Mouse (Mus musculus) MEL (cell line): ENCODE measurements around the gene Slc25a17. TPM values are rescaled to one million over a fixed set of nuclear protein-coding genes. Genes with fewer than 3 reads are reported as not detected.

Experiments
- DNase-seq: peaks from one replicate; pipeline ENCODE4 v3.0.0; 2011; ENCODE audit warnings: low read depth, low spot score
- H3K27ac ChIP-seq: 2 replicates; pipeline ENCODE4 v1.5.1; 2012; ENCODE audit warnings: low read depth, mild to moderate bottlenecking, control low read depth, low read length, moderate library complexity; ENCODE audit not compliant: control insufficient read depth
- H3K27me3 ChIP-seq, 2 experiments: fragments of 150-350 bp in 1 of 2; sonication (generic) in 1 of 2; 2 replicates each; pipeline ENCODE4 v1.6.1; 2012; ENCODE audit warnings: low read length in 2 of 2, mild to moderate bottlenecking in 2 of 2, improper control_type of control experiment in 1 of 2, moderate library complexity in 1 of 2; ENCODE audit not compliant: insufficient read depth in 2 of 2, control insufficient read depth in 1 of 2
- H3K36me3 ChIP-seq, 2 experiments: 2 replicates each; pipeline ENCODE4 v1.6.1; 2012 to 2014; ENCODE audit warnings: low read length in 2 of 2, improper control_type of control experiment in 1 of 2, inconsistent platforms in 1 of 2, mild to moderate bottlenecking in 1 of 2; ENCODE audit not compliant: insufficient read depth in 2 of 2, control insufficient read depth in 1 of 2
- H3K4me1 ChIP-seq, 2 experiments: fragments of 150-350 bp in 1 of 2; sonication (generic) in 1 of 2; 2 replicates each; pipeline ENCODE4 v1.6.1; 2012; ENCODE audit warnings: low read length in 2 of 2, improper control_type of control experiment in 1 of 2, mild to moderate bottlenecking in 1 of 2; ENCODE audit not compliant: insufficient read depth in 2 of 2, control insufficient read depth in 1 of 2
- H3K4me3 ChIP-seq, 2 experiments: fragments of 150-350 bp in 1 of 2; sonication (generic) in 1 of 2; 2 replicates each; pipeline ENCODE4 v1.5.1; 2012; ENCODE audit warnings: low read depth in 2 of 2, low read length in 2 of 2, mild to moderate bottlenecking in 2 of 2, moderate library complexity in 2 of 2, control low read depth in 1 of 2, improper control_type of control experiment in 1 of 2; ENCODE audit not compliant: control insufficient read depth in 1 of 2, insufficient read depth in 1 of 2
- H3K79me2 ChIP-seq: 2 replicates; pipeline ENCODE4 v1.6.1; 2012; ENCODE audit warnings: mild to moderate bottlenecking, low read length, moderate library complexity; ENCODE audit not compliant: control insufficient read depth, poor library complexity, insufficient read depth
- H3K9ac ChIP-seq: 2 replicates; pipeline ENCODE4 v1.6.1; 2012; ENCODE audit warnings: low read depth, mild to moderate bottlenecking, control low read depth, low read length, moderate library complexity; ENCODE audit not compliant: control insufficient read depth, poor library complexity, severe bottlenecking
- H3K9me3 ChIP-seq: fragments of 150-350 bp; sonication (generic); replicated peaks from 2 replicates; pipeline ENCODE4 v1.6.1; 2012; ENCODE audit warnings: mild to moderate bottlenecking, low read length, improper control_type of control experiment, moderate library complexity; ENCODE audit not compliant: insufficient read depth
- BHLHE40 ChIP-seq: IDR thresholded peaks from 2 replicates; pipeline ENCODE4 v1.6.1; 2012; ENCODE audit warnings: low read depth, mild to moderate bottlenecking, inconsistent platforms, low read length, improper control_type of control experiment, borderline replicate concordance
- CHD1 ChIP-seq: IDR thresholded peaks from 2 replicates; pipeline ENCODE4 v1.6.1; 2012; ENCODE audit warnings: low read depth, mild to moderate bottlenecking, inconsistent platforms, low read length, improper control_type of control experiment
- CHD2 ChIP-seq: IDR thresholded peaks from 2 replicates; pipeline ENCODE4 v1.6.1; 2011; ENCODE audit warnings: low read length, improper control_type of control experiment
- E2F4 ChIP-seq: IDR thresholded peaks from 2 replicates; pipeline ENCODE4 v1.6.1; 2011; ENCODE audit warnings: low read depth, low read length, improper control_type of control experiment, borderline replicate concordance
- ELF1 ChIP-seq: IDR thresholded peaks from 2 replicates; pipeline ENCODE4 v1.6.1; 2014; ENCODE audit warnings: low read depth, mild to moderate bottlenecking, inconsistent platforms, low read length, improper control_type of control experiment, moderate library complexity
- EP300 ChIP-seq, 2 experiments: IDR thresholded peaks; 2 replicates each; pipeline ENCODE4 v1.6.1; 2011; ENCODE audit warnings: improper control_type of control experiment in 2 of 2, low read length in 2 of 2, low read depth in 1 of 2, mild to moderate bottlenecking in 1 of 2
- ETS1 ChIP-seq: IDR thresholded peaks from 2 replicates; pipeline ENCODE4 v1.6.1; 2012; ENCODE audit warnings: low read depth, mild to moderate bottlenecking, inconsistent platforms, low read length, improper control_type of control experiment, moderate library complexity
- GATA1 ChIP-seq: IDR thresholded peaks from 2 replicates; pipeline ENCODE4 v1.6.1; 2011; ENCODE audit warnings: low read depth, low read length, improper control_type of control experiment
- JUND ChIP-seq: IDR thresholded peaks from 2 replicates; pipeline ENCODE4 v1.6.1; 2011; ENCODE audit warnings: low read depth, mild to moderate bottlenecking, improper control_type of control experiment, low read length
- KAT2A ChIP-seq: conservative IDR thresholded peaks from 2 replicates; pipeline ENCODE4 v1.6.1; 2012; ENCODE audit warnings: low read depth, low read length, improper control_type of control experiment, inconsistent platforms
- MAX ChIP-seq: IDR thresholded peaks from 2 replicates; pipeline ENCODE4 v1.6.1; 2011; ENCODE audit warnings: low read length, improper control_type of control experiment
- MAZ ChIP-seq: IDR thresholded peaks from 2 replicates; pipeline ENCODE4 v1.6.1; 2012; ENCODE audit warnings: low read depth, mild to moderate bottlenecking, inconsistent platforms, low read length, improper control_type of control experiment
- MEF2A ChIP-seq: IDR thresholded peaks from 2 replicates; pipeline ENCODE4 v1.6.1; 2014; ENCODE audit warnings: low read depth, mild to moderate bottlenecking, inconsistent platforms, low read length, improper control_type of control experiment; ENCODE audit not compliant: poor library complexity, insufficient replicate concordance, severe bottlenecking; ENCODE audit errors: extremely low read depth
- MXI1 ChIP-seq: IDR thresholded peaks from 2 replicates; pipeline ENCODE4 v1.6.1; 2011; ENCODE audit warnings: mild to moderate bottlenecking, low read depth, low read length, improper control_type of control experiment
- MYB ChIP-seq: IDR thresholded peaks from 2 replicates; pipeline ENCODE4 v1.6.1; 2011; ENCODE audit warnings: mild to moderate bottlenecking, low read depth, low read length, improper control_type of control experiment
- NRF1 ChIP-seq: IDR thresholded peaks from 2 replicates; pipeline ENCODE4 v1.6.1; 2014; ENCODE audit warnings: low read depth, mild to moderate bottlenecking, inconsistent platforms, low read length, improper control_type of control experiment, moderate library complexity; ENCODE audit not compliant: poor library complexity, insufficient read depth, severe bottlenecking
- POLR2AphosphoS2 ChIP-seq: IDR thresholded peaks from 2 replicates; pipeline ENCODE4 v1.6.1; 2011; ENCODE audit warnings: low read length, improper control_type of control experiment
- POLR2AphosphoS5 ChIP-seq: IDR thresholded peaks from 2 replicates; pipeline ENCODE4 v1.6.1; 2012; ENCODE audit warnings: low read depth, borderline replicate concordance, mild to moderate bottlenecking, inconsistent platforms, low read length, moderate library complexity, mixed read lengths
- RCOR1 ChIP-seq: IDR thresholded peaks from 2 replicates; pipeline ENCODE4 v1.6.1; 2012; ENCODE audit warnings: low read depth, mild to moderate bottlenecking, inconsistent platforms, low read length, improper control_type of control experiment
- SIN3A ChIP-seq: IDR thresholded peaks from 2 replicates; pipeline ENCODE4 v1.6.1; 2012; ENCODE audit warnings: low read length, improper control_type of control experiment, inconsistent platforms
- SMC3 ChIP-seq: IDR thresholded peaks from 2 replicates; pipeline ENCODE4 v1.6.1; 2011; ENCODE audit warnings: low read depth, low read length, improper control_type of control experiment
- TAL1 ChIP-seq: IDR thresholded peaks from 2 replicates; pipeline ENCODE4 v1.6.1; 2012; ENCODE audit warnings: mild to moderate bottlenecking, inconsistent platforms, low read length, moderate library complexity, mixed read lengths
- TCF12 ChIP-seq: IDR thresholded peaks from 2 replicates; pipeline ENCODE4 v1.6.1; 2014; ENCODE audit warnings: low read depth, mild to moderate bottlenecking, inconsistent platforms, low read length, improper control_type of control experiment, moderate library complexity
- UBTF ChIP-seq: IDR thresholded peaks from 2 replicates; pipeline ENCODE4 v1.6.1; 2012; ENCODE audit warnings: low read depth, mild to moderate bottlenecking, inconsistent platforms, low read length, improper control_type of control experiment, moderate library complexity, borderline replicate concordance; ENCODE audit not compliant: insufficient read depth
- USF1 ChIP-seq: IDR thresholded peaks from 2 replicates; pipeline ENCODE4 v1.6.1; 2014; ENCODE audit warnings: low read depth, mild to moderate bottlenecking, inconsistent platforms, low read length, improper control_type of control experiment, moderate library complexity
- ZC3H11A ChIP-seq: IDR thresholded peaks from 2 replicates; pipeline ENCODE4 v1.6.1; 2012; ENCODE audit warnings: low read depth, mild to moderate bottlenecking, inconsistent platforms, low read length, improper control_type of control experiment
- ZKSCAN1 ChIP-seq: IDR thresholded peaks from 2 replicates; pipeline ENCODE4 v1.6.1; 2012; ENCODE audit warnings: low read depth, mild to moderate bottlenecking, inconsistent platforms, low read length, improper control_type of control experiment, moderate library complexity
- ZMIZ1 ChIP-seq: IDR thresholded peaks from 2 replicates; pipeline ENCODE4 v1.6.1; 2012; ENCODE audit warnings: low read depth, mild to moderate bottlenecking, inconsistent platforms, low read length, improper control_type of control experiment, moderate library complexity
- ZNF384 ChIP-seq: IDR thresholded peaks from 2 replicates; pipeline ENCODE4 v1.6.1; 2012; ENCODE audit warnings: low read depth, mild to moderate bottlenecking, inconsistent platforms, low read length, improper control_type of control experiment
- polyA plus RNA-seq, 2 experiments: library from polyadenylated mRNA; stranded (reverse) in 1 of 2; unstranded in 1 of 2; fragments of >175 nt in 1 of 2; fragments of >200 nt in 1 of 2; gene quantifications; 2 replicates each; pipeline versions ENCODE4 v1.2.1 to v1.2.4; 2012; ENCODE audit warnings: low replicate concordance in 2 of 2, low read depth in 1 of 2; ENCODE audit not compliant: insufficient read length in 2 of 2, insufficient read depth in 1 of 2, missing spikeins in 1 of 2
- total RNA-seq: library from RNA; depleted of rRNA; stranded (reverse); fragments of 300-350 nt; gene quantifications from 2 replicates; pipeline ENCODE4 v1.2.3, GENCODE M21; 2012

The Slc25a17 gene
- total and polyA plus RNA-seq, 3 experiments = 40.6 to 64.1 TPM; not detected in 1

DNA sequence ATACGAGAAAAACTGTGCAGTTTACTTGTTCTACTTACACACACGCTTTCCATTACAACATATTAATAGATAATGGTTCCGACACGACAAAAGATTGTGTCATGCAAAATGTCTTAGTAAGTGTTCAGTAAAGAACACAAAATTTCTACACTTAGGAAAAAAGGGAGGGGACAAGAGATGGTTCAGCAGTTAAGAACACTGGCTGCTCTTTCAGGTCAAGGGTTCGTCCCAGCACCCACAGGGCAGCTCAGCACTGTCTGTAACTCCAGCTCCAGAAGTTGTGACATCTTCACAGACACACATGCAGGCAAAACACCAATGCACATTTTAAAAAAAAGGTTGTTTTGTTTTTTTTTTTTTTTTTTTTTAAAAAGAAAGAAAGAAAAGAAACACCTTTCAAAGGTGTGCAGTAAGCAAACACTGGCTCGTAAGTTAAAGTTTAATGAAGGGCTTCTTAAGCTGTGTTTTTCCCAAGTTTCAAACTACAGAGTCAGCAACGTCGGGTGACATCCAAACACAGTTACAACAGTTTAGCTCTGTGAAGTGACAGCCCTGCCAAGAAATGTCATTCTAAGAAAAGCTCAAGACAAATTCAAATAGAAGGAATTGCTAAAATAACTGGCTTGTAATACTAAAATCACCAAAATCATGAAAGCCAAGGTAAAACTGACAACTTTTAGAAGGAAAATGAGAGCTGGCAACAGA lies 33.8 kb upstream of the Slc25a17 start:
- TF ChIP-seq NRF1 (no peak), MAZ (no peak), TCF12 (no peak), MXI1 (no peak), EP300 (IDR thresholded peaks at IDR 0.05; ENCODE audit: low read depth in 1 of 2, low read length in 2 of 2) (no peak), MYB (no peak), CHD1 (no peak), ETS1 (no peak), JUND (no peak), BHLHE40 (no peak), E2F4 (no peak), ZC3H11A (no peak), MEF2A (no peak), ZKSCAN1 (no peak)
- H3K4me1 ChIP-seq = peaks cover 2 to 9% of the 10 kb centered on the region in 2 experiments; a peak in 3 of 4 replicates
- H3K9me3 ChIP-seq = no peaks in the 10 kb centered on the region
- H3K27me3 ChIP-seq = no peaks in the 10 kb centered on the region
- H3K27ac ChIP-seq = no peak overlapping the region
- peaks cover 21 to 54% of the 10 kb centered on the region in 2 experiments for H3K36me3 ChIP-seq
- no peak for DNase-seq
- no peak overlapping the region for H3K9ac ChIP-seq
- H3K79me2 ChIP-seq = peaks cover 66% of the 10 kb centered on the region
- no peak overlapping the region for H3K4me3 ChIP-seq

DNA sequence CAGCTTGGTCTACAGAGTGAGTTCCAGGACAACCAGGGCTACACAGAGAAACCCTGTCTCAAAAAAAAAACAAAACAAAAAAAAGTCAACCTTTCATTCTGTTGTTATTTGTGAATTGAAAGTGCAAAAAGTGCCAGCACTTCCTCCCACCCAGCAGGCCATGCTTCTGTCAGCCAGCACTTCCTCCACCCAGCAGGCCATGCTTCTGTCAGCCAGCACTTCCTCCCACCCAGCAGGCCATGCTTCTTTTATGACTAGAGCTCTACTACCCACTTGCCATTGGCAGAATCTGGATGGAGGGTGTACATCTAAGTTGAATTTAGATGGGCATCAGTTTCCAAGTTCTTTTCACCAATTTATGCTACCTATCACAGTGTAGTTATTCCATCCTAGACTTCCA lies 32.4 kb upstream of the Slc25a17 start:
- H3K9ac ChIP-seq = peak overlapping the region; percentile 7; the same call in 1 of the 2 replicates
- H3K27me3 ChIP-seq = no peaks in the 10 kb centered on the region
- peak overlapping the region; percentile 7; the same call in 1 of the 2 replicates for H3K27ac ChIP-seq
- H3K9me3 ChIP-seq = no peaks in the 10 kb centered on the region
- peak; percentile 80 for DNase-seq
- H3K79me2 ChIP-seq = peaks cover 53% of the 10 kb centered on the region
- H3K4me3 ChIP-seq = no peak overlapping the region
- peaks cover 2 to 9% of the 10 kb centered on the region in 2 experiments; a peak in 3 of 4 replicates for H3K4me1 ChIP-seq
- H3K36me3 ChIP-seq = peaks cover 29 to 49% of the 10 kb centered on the region in 2 experiments
- TF ChIP-seq KAT2A = no peak
- TF ChIP-seq ZC3H11A = no peak
- TF ChIP-seq ZKSCAN1 = no peak
- peak; percentile 90 for TF ChIP-seq MAX
- no peak for TF ChIP-seq GATA1
- TF ChIP-seq SIN3A = peak; percentile 93
- no peak for TF ChIP-seq MAZ
- no peak for TF ChIP-seq MYB
- no peak for TF ChIP-seq ZMIZ1
- TF ChIP-seq TCF12 = no peak
- TF ChIP-seq MEF2A = no peak
- TF ChIP-seq ELF1 = peak; percentile 80
- peak; percentile 98 for TF ChIP-seq MXI1
- TF ChIP-seq ETS1 = no peak
- no peak for TF ChIP-seq RCOR1
- TF ChIP-seq POLR2AphosphoS5 = no peak
- no peak for TF ChIP-seq UBTF
- no peak for TF ChIP-seq POLR2AphosphoS2
- TF ChIP-seq TAL1 = no peak
- no peak for TF ChIP-seq SMC3
- no peak for TF ChIP-seq USF1
- no peak for TF ChIP-seq ZNF384
- no peak for TF ChIP-seq CHD2
